8 mouse cellular contexts compared by ENCODE assay signal in genomic region chr5:88542651-88543282, GRCm38 (mm10). TPM values are rescaled to one million over a fixed set of nuclear protein-coding genes. Genes with fewer than 3 reads are reported as not detected.
DNase-seq lines count a peak whose midpoint lies in the region; ATAC-seq and TF ChIP-seq lines count a peak whose summit lies in the region.

No protein-coding gene starts in this region.

- WGBS in kidney, adult 2 months = 48% methylated on average over 5 of the region's 5 CpGs
- WGBS in intestine, embryonic 15.5 days = 65% methylated on average over 5 of the region's 5 CpGs

- no peak overlapping the region for H3K27ac ChIP-seq in kidney, adult 2 months (ENCODE audit: insufficient read depth, low read depth, low read length)
- H3K27ac ChIP-seq in intestine, embryonic 15.5 days = no peak overlapping the region

- DNase-seq in kidney, adult 2 months = peak; percentile 74
- DNase-seq in kidney, adult 11 months = no peak
- DNase-seq in B cell, adult 2 months = peak; percentile 56 to 60
- DNase-seq in R1 (ENCODE audit: low read depth, low spot score) = peak; percentile 70
- DNase-seq in fibroblast of lung, adult 2 months (ENCODE audit: low read depth) = peak; percentile 36

- no peaks in the 10 kb centered on the region for H3K4me1 ChIP-seq in kidney, adult 2 months (ENCODE audit: control insufficient read depth, insufficient read depth, low read length)
- H3K4me1 ChIP-seq in intestine, embryonic 15.5 days (replicated peaks) = no peaks in the 10 kb centered on the region

- ATAC-seq in intestine, embryonic 15.5 days = 0 out of 2 replicates have a peak, but pooled peaks have one; percentile 53
- peak; percentile 59; the same call in 1 of the 2 replicates for ATAC-seq in megakaryocyte-erythroid progenitor cell, adult 5-6 weeks (replicated peaks; ENCODE audit: low FRiP score, low TSS enrichment, poor library complexity, severe bottlenecking)
- ATAC-seq in erythroid progenitor cell, adult 5-6 weeks (replicated peaks; ENCODE audit: low FRiP score, poor library complexity, severe bottlenecking) = no peak

- no peak for TF ChIP-seq POLR2A in kidney, adult 2 months (IDR thresholded peaks at IDR 0.05; ENCODE audit: low read depth, low read length)

- no peaks in the 10 kb centered on the region for H3K36me3 ChIP-seq in kidney, adult 2 months (ENCODE audit: control insufficient read depth, insufficient read depth, low read length)
- no peaks in the 10 kb centered on the region for H3K36me3 ChIP-seq in intestine, embryonic 15.5 days

- no peak overlapping the region for H3K4me3 ChIP-seq in kidney, adult 2 months (ENCODE audit: insufficient read depth, low read depth, low read length)
- H3K4me3 ChIP-seq in intestine, embryonic 15.5 days (replicated peaks) = no peak overlapping the region

- H3K4me2 ChIP-seq in intestine, embryonic 15.5 days (replicated peaks) = no peak overlapping the region

- TF ChIP-seq CTCF in kidney, adult 2 months (conservative IDR thresholded peaks at IDR 0.05; ENCODE audit: insufficient read depth, insufficient read length, low read depth, low read length) = 0 out of 2 replicates have a peak, but pooled peaks have one; percentile 11

- H3K9me3 ChIP-seq in intestine, embryonic 15.5 days = no peaks in the 10 kb centered on the region

- no peak overlapping the region for H3K9ac ChIP-seq in intestine, embryonic 15.5 days

- H3K27me3 ChIP-seq in kidney, adult 2 months (replicated peaks; ENCODE audit: control insufficient read depth, insufficient read depth, low read length) = no peaks in the 10 kb centered on the region
- no peaks in the 10 kb centered on the region for H3K27me3 ChIP-seq in intestine, embryonic 15.5 days (replicated peaks)

RNA-seq across cellular contexts. Expression of gene Utp3, which starts 11.5 kb away (rescaled TPM):
- 7.9 and 9.8 TPM in 2 replicates for polyA plus RNA-seq in kidney, adult 2 months (2012; rRNA removed)
- 59.4 and 61.2 TPM in 2 replicates for polyA plus RNA-seq in intestine, embryonic 15.5 days (2015; fragmentation: Nextera tagmentation; extraction: Ambion mirVana)
- 59.1 and 76.3 TPM in 2 replicates for total RNA-seq in megakaryocyte-erythroid progenitor cell, adult 5-6 weeks (2014; fragmentation: Nextera tagmentation)
- 70.4 and 72.5 TPM in 2 replicates for total RNA-seq in megakaryocyte-erythroid progenitor cell, adult 5-6 weeks (2017)
- total RNA-seq in erythroid progenitor cell, adult 5-6 weeks (2015; ENCODE audit: low replicate concordance) = 26.3 and 36.5 TPM in 2 replicates
- 27.2 and 28.7 TPM in 2 replicates for total RNA-seq in erythroid progenitor cell, adult 5-6 weeks (2017; ENCODE audit: low replicate concordance)

RNA-seq across cellular contexts. Expression of gene Jchain, which starts 15.1 kb away (rescaled TPM):
- polyA plus RNA-seq in kidney, adult 2 months (2012; rRNA removed) = 3.2 and 5.5 TPM in 2 replicates
- polyA plus RNA-seq in intestine, embryonic 15.5 days (2015; fragmentation: Nextera tagmentation; extraction: Ambion mirVana) = 0.20 TPM in 1 of 2 replicates, not detected in the other
- not detected in 2 replicates for total RNA-seq in megakaryocyte-erythroid progenitor cell, adult 5-6 weeks (2014; fragmentation: Nextera tagmentation)
- total RNA-seq in megakaryocyte-erythroid progenitor cell, adult 5-6 weeks (2017) = 1.9 TPM in 1 of 2 replicates, not detected in the other
- 33.2 and 58.7 TPM in 2 replicates for total RNA-seq in erythroid progenitor cell, adult 5-6 weeks (2015; ENCODE audit: low replicate concordance)
- total RNA-seq in erythroid progenitor cell, adult 5-6 weeks (2017; ENCODE audit: low replicate concordance) = 23.1 and 23.7 TPM in 2 replicates

RNA-seq across cellular contexts. Expression of gene Rufy3, which starts 22.1 kb away (rescaled TPM):
- polyA plus RNA-seq in kidney, adult 2 months (2012; rRNA removed) = 21.2 and 24.0 TPM in 2 replicates
- polyA plus RNA-seq in intestine, embryonic 15.5 days (2015; fragmentation: Nextera tagmentation; extraction: Ambion mirVana) = 17.4 and 20.9 TPM in 2 replicates
- 3.8 and 11.4 TPM in 2 replicates for total RNA-seq in megakaryocyte-erythroid progenitor cell, adult 5-6 weeks (2014; fragmentation: Nextera tagmentation)
- total RNA-seq in megakaryocyte-erythroid progenitor cell, adult 5-6 weeks (2017) = 6.2 and 12.3 TPM in 2 replicates
- total RNA-seq in erythroid progenitor cell, adult 5-6 weeks (2015; ENCODE audit: low replicate concordance) = 0.36 and 0.42 TPM in 2 replicates
- total RNA-seq in erythroid progenitor cell, adult 5-6 weeks (2017; ENCODE audit: low replicate concordance) = 4.0 and 9.3 TPM in 2 replicates

RNA-seq across cellular contexts. Expression of gene Enam, which starts 55.0 kb away (rescaled TPM):
- polyA plus RNA-seq in kidney, adult 2 months (2012; rRNA removed) = not detected in 2 replicates
- polyA plus RNA-seq in intestine, embryonic 15.5 days (2015; fragmentation: Nextera tagmentation; extraction: Ambion mirVana) = not detected in 2 replicates
- not detected in 2 replicates for total RNA-seq in megakaryocyte-erythroid progenitor cell, adult 5-6 weeks (2014; fragmentation: Nextera tagmentation)
- not detected in 2 replicates for total RNA-seq in megakaryocyte-erythroid progenitor cell, adult 5-6 weeks (2017)
- not detected in 2 replicates for total RNA-seq in erythroid progenitor cell, adult 5-6 weeks (2015; ENCODE audit: low replicate concordance)
- not detected in 2 replicates for total RNA-seq in erythroid progenitor cell, adult 5-6 weeks (2017; ENCODE audit: low replicate concordance)

Comparison
In these comparisons a context has a peak if more than half of its experiments do, and no peak if none do; other contexts are left out.
1. RNA of gene Jchain, which starts 15.1 kb away (total RNA-seq): 23.1 to 58.7 TPM in erythroid progenitor cell, adult 5-6 weeks; 1.9 TPM in megakaryocyte-erythroid progenitor cell, adult 5-6 weeks; every median in the first group is over 4 times any median in the second.